Mouse (Mus musculus) ovary, postnatal 36 days (tissue): Measurements from ENCODE around the gene Fbxw13.
"Not testable (repeated sequence)": the region's sequence is repeated elsewhere in the genome, so short reads cannot be mapped to it uniquely, and the experiment has no call there.

ENCODE experiments used
- DNase-seq: peaks from one replicate; pipeline ENCODE4 v3.0.0; 2022; ENCODE audit warnings: low spot score, mixed read lengths

Fbxw13 gene

GRCm38 (mm10) chr9:109195875-109196274 lies at the start of gene Fbxw13:
Fbxw13 (minus strand) TSS chr9:109195975.
- DNase-seq = not testable (repeated sequence)

GRCm38 (mm10) chr9:109234654-109235053 lies 38.9 kb upstream of the Fbxw13 start, which contains the start of gene Fbxw20:
Fbxw20 (minus strand) TSS chr9:109234754.
- DNase-seq = no peak

GRCm38 (mm10) chr9:109218449-109218848 lies 22.7 kb upstream of the Fbxw13 start:
- DNase-seq = no peak

DNA sequence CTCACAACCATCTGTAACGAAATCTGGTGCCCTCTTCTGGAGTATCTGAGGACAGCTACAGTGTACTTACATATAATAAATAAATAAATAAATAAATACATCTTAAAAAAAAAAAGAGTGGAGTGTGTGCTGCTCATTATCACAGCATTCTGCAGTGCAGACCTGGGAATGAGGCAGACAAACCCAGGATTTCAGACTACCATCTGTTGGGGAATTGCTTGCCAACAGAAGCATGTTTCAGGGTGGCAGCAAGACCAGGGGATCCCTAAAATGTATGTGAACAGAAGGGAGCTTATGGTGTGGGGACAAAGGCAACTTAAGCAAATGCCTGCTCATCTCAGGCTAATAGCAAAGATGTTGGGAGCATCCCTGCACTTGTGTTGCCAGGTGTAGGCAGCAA lies 5.6 kb upstream of the Fbxw13 start:
- not testable (repeated sequence) for DNase-seq

DNA sequence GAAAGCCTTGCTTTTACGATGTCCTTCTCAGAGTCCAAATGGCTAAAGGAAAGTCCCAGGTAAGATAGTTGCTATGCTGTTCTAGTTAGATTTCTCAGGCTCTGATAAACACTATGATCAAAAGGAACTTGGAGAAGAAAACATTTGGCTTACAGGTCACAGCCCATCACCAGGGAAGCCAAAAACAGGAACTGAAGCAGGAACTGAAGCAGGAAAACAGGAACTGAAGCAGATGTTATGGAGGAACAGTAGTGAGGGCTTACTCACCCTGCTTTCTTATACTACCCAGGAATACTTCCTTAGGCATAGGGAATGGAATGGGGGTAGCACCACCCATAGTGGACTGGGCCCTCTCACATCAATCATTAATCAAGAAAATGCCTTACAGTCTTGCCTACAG lies 4.6 kb upstream of the Fbxw13 start:
- DNase-seq = no peak

DNA sequence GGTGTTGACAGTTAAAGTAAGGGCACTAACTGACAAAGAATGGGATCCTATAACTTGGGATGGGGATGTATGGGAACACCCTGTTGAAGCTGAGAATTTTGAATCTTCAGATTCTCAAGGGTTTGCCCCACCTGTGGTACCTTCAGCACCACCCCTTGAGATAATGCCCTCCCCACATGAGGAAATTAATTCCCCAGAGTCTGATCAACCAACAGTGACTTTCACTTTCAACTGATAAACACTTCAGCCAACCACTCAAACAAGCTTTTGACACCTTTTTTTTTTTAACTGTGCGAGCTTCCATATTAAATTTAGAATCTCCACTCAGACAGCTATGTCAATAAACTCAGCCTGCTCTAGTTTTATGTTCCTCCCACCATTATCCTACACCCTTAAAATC lies 3.6 kb upstream of the Fbxw13 start:
- no peak for DNase-seq

DNA sequence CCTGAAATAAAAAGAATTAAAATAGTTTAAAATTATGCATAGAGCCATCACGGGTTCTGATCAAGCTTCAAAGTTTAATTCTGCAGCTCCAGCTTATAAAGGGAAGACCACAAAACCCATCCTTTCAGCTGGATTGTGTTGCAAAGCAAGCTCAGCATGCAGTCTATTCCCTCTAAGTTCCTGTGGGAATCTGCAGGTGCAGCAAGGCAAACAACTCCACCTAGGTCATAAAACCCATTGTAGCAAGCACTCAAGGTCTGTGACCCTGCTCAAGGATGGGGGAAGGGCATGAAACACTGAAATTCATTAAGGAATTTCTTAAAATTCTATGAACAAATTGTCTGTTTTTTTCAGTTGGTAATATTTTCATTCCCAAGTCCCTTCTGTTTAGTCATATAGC lies 18.6 kb downstream of the Fbxw13 start:
- no peak for DNase-seq

DNA sequence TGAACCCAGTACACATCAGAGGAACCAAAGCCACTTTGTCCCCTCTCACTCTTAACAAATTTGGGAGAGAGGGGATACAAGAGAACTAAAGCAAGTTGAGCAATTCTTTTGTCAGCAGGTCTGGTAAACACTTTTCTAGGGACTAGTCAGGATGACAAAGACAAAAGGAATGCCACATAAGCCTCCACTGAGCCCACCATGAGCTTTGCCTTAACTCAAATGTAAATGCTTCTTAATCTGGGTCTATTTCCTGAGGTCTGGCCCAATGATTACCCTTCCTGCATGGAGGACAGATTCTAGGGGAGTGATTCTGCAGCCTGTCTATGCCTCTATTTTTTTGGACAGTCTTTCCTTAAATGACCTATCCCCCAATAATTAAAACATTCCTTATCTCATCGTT lies 19.5 kb downstream of the Fbxw13 start:
- DNase-seq = no peak

GRCm38 (mm10) chr9:109167316-109167715 lies 28.5 kb downstream of the Fbxw13 start:
- no peak for DNase-seq

DNA sequence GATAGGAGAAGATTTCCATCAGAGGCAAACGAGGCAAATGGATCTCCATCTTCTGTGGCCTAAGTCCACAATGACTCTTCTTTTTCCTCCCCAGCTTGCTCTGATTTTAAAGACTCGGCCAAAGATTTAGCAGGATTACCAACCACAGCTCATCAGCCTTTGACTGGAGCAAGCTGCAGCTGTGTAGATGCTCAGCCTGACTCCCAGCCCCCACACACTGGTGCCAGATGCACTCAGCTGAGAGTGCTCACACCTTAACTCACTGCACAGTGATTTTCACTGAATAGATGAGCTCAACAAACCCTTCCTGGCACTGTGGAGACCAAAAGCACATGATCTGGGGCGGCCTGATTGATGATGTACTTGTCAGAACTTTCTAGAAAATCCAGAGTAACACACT lies 33.8 kb downstream of the Fbxw13 start, which contains the start of gene Fbxw21:
TSS of gene Fbxw21 (minus strand) at position 101 of the 400 bp plus-strand sequence.
- DNase-seq = no peak

DNA sequence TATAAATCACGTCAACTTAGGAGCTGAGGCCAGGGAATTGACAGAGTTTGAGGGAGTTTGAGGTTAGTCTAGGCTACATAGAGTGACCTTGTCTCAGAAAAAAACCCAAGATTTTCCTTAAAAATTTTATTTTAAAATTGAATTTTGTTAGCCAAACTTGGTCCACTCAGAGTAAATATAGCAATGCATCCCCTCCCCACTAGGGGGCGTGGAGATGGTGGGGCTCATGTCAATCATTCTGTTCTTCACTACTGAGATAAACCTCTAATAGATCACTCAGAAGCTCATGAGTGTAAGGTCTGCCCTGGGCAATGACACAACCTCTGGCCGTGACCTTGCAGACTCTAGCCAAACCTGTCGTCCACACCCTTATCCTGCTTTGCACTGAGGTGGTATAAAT lies 55.4 kb downstream of the Fbxw13 start:
- not testable (repeated sequence) for DNase-seq

DNA sequence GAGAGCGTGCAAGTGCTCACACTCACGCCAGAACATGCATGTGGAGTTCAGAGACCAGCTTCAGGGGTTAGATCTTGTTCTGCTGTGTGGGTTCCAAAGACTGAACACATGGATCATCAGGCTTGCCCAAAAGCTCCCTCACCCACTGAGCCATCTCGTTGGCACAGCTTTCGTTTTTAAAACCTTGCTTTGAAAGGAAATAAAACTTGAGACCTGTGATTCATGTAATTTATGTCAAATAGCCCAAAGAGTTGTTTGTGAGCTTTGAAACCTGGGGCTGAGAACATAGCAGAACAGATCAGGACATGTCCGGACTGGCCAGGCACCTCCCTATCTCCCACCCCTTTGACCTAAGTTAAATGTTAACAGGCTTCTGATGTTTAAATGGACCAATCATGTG lies 65.7 kb downstream of the Fbxw13 start:
- DNase-seq = no peak
